Mouse (Mus musculus) heart, embryonic 16.5 days (tissue): ENCODE measurements at regions not wholly inside any gene's neighbourhood (a gene's known extent, or its start where the extent isn't known, plus 50 kb on each side); places are given as distances from the start of the nearest gene placed in this dataset.

Experiments used
- ATAC-seq: fragments of 200-750 bp; cut with Nextera tagmentation; replicated peaks from 2 replicates; pipeline ENCODE4 v1.8.0; 2017; ENCODE audit warnings: moderate number of reproducible peaks; ENCODE audit not compliant: insufficient read depth, low FRiP score; ENCODE audit errors: extremely low read depth
- H3K27ac ChIP-seq: fragments of 300-500 bp; sonication (generic); 2 replicates; pipeline ENCODE4 v1.5.1; 2014; ENCODE audit warnings: mild to moderate bottlenecking, low read length, control low read depth, moderate library complexity
- H3K27me3 ChIP-seq: fragments of 300-500 bp; sonication (generic); 2 replicates; pipeline ENCODE4 v1.6.1; 2014; ENCODE audit warnings: low read length, mixed read lengths; ENCODE audit not compliant: control insufficient read depth, insufficient read depth
- H3K36me3 ChIP-seq: fragments of 300-500 bp; sonication (generic); 2 replicates; pipeline ENCODE4 v1.6.1; 2014; ENCODE audit not compliant: control insufficient read depth, insufficient read depth
- H3K4me1 ChIP-seq: fragments of 300-500 bp; sonication (generic); 2 replicates; pipeline ENCODE4 v1.6.1; 2014; ENCODE audit warnings: low read length, mixed read lengths; ENCODE audit not compliant: control insufficient read depth, insufficient read depth
- H3K4me2 ChIP-seq: fragments of 300-500 bp; sonication (generic); 2 replicates; pipeline ENCODE4 v1.6.1; 2014; ENCODE audit warnings: low read depth, mild to moderate bottlenecking, control low read depth, low read length
- H3K4me3 ChIP-seq: fragments of 300-500 bp; sonication (generic); 2 replicates; pipeline ENCODE4 v1.5.1; 2014; ENCODE audit warnings: mild to moderate bottlenecking, control low read depth, low read length
- H3K9ac ChIP-seq: fragments of 300-500 bp; sonication (generic); 2 replicates; pipeline ENCODE4 v1.6.1; 2014; ENCODE audit warnings: low read length, control low read depth
- H3K9me3 ChIP-seq: fragments of 300-500 bp; sonication (generic); replicated peaks from 2 replicates; pipeline ENCODE4 v1.6.1; 2016; ENCODE audit warnings: low read length; ENCODE audit not compliant: control insufficient read depth
- WGBS: fragments of 180-500 bp; shearing (Covaris S2); extraction: QIAGEN DNeasy Blood & Tissue Kit; methylation state at CpG from one replicate; pipeline ENCODE4 v1.1.7; 2014; 5-methylcytosine and 5-hydroxymethylcytosine counted together

DNA sequence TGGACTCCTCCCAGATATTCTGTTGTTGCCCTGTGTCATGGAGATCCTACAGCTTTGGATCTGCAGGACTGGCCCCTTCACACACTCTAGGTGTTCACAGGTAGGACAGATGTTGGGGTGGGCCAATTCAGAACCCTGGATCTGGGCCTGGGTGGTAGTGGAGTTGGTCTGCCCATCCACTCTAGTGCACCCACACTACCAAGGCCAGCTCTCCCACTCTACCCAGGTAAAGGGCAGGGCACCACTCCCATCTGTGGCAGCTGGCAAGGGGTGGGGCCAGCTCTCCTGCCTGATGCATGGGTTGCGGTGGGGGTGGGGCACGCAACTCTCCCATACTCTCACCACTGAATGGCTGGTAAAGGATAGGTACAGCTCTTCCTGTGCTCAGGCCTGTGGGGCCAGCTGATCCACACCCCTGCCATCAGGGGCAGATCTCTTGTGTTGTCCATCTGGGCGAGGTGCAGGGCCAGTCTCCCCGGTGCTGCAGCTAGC lies 76.5 kb downstream of the Gja1 start:
- Histone ChIP-seq H3K27me3 (no peaks in the 10 kb centered on the region), H3K4me1 (no peaks in the 10 kb centered on the region), H3K9ac (no peak overlapping the region), H3K36me3 (no peaks in the 10 kb centered on the region), H3K4me3 (no peak overlapping the region), H3K27ac (no peak overlapping the region), H3K4me2 (no peak overlapping the region), H3K9me3 (no peaks in the 10 kb centered on the region)
- WGBS, result 84% methylated on average over 4 of the region's 4 CpGs
- no peak for ATAC-seq

DNA sequence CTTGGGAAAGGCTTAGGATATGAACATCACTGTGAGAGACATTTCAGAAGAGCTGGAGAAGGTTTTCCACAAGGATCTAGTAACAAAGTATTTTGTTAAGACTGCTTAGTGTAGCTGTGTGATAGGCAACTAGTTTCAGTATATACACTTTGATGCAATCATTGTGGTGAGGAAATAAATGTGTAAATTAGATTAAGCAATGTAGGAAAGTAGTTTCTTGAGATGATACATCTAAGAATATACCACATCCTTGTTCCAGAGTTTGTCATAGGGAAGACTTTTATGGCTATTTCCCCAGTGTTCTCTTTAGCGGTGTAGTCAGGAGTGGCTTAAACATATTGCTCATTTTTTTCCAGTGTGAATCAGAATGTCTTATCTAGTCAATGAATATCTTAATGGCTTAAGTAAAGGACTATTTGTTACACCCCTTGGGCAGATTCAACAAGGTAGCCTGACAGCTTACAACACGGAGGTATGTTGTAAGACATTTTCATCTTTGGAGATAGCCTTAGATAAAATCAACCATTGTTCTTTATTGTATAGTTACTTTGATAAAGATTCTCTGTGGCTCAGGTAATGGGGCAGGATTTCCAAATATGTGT lies 78.8 kb downstream of the Gja1 start:
- ATAC-seq, result no peak
- peaks cover 4% of the 10 kb centered on the region; the same call in 1 of the 2 replicates for H3K9me3 ChIP-seq
- no peak overlapping the region for H3K4me3 ChIP-seq
- H3K4me1 ChIP-seq, result no peaks in the 10 kb centered on the region
- H3K36me3 ChIP-seq, result no peaks in the 10 kb centered on the region
- H3K27me3 ChIP-seq, result no peaks in the 10 kb centered on the region
- WGBS, result 85% methylated on average over 2 of the region's 2 CpGs
- no peak overlapping the region for H3K4me2 ChIP-seq
- no peak overlapping the region for H3K27ac ChIP-seq
- no peak overlapping the region for H3K9ac ChIP-seq

DNA sequence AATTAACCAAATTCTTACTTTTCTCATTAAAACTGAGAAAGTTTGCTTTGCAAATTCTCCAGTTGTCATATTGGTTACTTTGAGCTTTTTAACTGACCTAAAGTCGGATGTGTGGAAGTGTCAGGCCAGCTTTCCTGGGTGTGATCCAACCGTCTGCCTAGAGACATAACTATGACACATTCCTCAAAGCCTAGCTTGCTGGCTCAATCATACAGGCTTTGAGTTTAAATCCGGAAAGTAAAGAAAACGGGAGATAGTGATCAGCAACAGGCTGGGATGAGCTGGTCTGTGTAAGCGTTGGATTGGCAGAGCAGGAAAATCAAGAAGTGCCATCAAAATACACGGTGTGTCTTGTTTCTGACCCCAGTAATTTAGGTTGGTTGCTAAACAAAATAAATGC lies 91.4 kb downstream of the Gja1 start:
- H3K9ac ChIP-seq, result peak overlapping the region; percentile 64

DNA sequence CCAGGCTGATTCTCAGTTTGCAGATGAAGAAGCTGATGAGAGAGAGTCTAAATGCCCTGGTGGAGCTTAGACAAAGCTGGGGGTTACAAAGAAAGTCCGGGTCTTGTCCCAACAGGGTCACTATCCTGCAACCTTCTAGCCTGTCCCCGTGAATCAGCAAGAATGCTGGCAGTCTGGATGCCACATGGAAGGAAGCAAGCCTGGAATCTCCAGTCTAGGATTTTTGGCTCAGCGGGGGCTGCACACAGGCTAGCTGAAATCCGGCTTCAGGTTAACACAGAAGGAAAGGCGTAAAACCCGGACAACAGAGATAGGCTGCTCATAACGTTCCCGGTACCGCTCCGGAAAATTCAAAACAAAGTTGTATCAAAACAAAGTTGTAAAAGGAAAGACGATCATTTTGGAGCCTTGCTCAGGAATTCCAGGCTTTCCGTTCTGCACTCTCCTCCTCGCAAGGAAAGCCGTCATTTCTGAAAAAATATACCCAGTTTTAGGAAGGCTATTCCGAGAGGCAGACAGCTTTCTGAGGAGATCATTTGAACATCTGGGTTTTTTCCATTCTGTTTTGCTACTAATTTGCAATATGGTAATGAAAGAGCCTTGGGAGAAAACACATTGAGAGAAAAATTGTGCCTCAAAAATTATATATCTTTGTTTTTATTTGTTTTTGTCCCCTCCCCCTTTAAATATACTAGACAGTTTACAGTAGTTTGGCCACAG lies 92.0 kb downstream of the Gja1 start:
- H3K27ac ChIP-seq, result peak overlapping the region; percentile 71
- no peaks in the 10 kb centered on the region for H3K27me3 ChIP-seq
- H3K4me1 ChIP-seq, result peaks cover 11% of the 10 kb centered on the region
- no peaks in the 10 kb centered on the region for H3K36me3 ChIP-seq
- peak overlapping the region; percentile 64 for H3K4me2 ChIP-seq
- peak overlapping the region; percentile 41 for H3K4me3 ChIP-seq
- peak; percentile 67 for ATAC-seq
- no peaks in the 10 kb centered on the region for H3K9me3 ChIP-seq
- 25% methylated on average over 15 of the region's 15 CpGs for WGBS
- peak overlapping the region; percentile 64 for H3K9ac ChIP-seq

More for the DNA sequence above, 91.4 kb downstream of the Gja1 start:
- no peaks in the 10 kb centered on the region for H3K9me3 ChIP-seq
- H3K36me3 ChIP-seq, result no peaks in the 10 kb centered on the region
- 12% methylated on average over 6 of the region's 6 CpGs for WGBS
- peak overlapping the region; percentile 71 for H3K27ac ChIP-seq
- peak; percentile 65 for ATAC-seq
- peak overlapping the region; percentile 41 for H3K4me3 ChIP-seq
- H3K27me3 ChIP-seq, result no peaks in the 10 kb centered on the region
- peak overlapping the region; percentile 64 for H3K4me2 ChIP-seq
- H3K4me1 ChIP-seq, result peaks cover 11% of the 10 kb centered on the region

DNA sequence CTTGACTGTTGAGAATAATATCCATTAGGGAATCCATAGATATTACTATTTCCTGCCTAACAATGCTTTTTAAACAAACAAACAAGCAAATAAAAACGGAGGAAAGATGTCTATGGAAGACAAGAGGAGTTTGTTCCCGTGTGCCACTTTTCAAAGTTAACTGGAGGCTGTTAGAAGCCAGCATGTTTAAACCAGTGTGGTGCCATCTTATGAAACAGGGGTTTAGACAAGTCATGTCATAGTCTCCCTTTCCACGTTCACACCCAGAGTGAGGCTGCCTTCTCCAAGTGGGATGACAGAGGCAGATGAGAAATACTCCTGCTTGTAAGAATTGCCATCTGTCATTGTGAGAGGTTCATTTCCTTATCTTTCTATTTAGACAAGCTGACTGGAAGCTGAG lies 92.8 kb downstream of the Gja1 start:
- no peak for ATAC-seq
- no peak overlapping the region for H3K9ac ChIP-seq
- peaks cover 11% of the 10 kb centered on the region for H3K4me1 ChIP-seq
- H3K27me3 ChIP-seq, result no peaks in the 10 kb centered on the region
- 67% methylated on average over 3 of the region's 3 CpGs for whole genome bisulfite sequencing
- H3K4me3 ChIP-seq, result no peak overlapping the region
- H3K4me2 ChIP-seq, result no peak overlapping the region
- H3K9me3 ChIP-seq, result no peaks in the 10 kb centered on the region
- H3K27ac ChIP-seq, result no peak overlapping the region
- no peaks in the 10 kb centered on the region for H3K36me3 ChIP-seq

DNA sequence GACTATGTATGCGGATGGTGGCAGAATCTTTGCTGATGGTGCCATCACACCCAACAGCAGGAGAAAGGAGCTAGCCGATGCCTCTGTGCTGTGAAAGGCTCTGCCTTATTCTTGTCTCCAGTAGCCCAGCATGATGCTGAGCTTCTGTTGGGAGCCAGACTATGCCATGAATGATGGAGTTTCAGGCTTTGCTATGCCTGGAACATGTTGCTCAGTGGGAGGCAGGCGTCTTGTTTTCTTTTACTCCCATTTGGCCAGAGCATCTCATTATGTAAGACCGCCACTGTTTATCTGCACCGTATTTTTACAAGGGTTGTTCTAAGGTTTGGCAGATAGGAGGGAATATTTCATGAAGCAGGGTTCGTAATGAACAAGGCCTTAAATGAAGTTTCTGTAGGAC lies 97.8 kb downstream of the Gja1 start:
- Histone ChIP-seq H3K9ac (no peak overlapping the region), H3K9me3 (no peaks in the 10 kb centered on the region), H3K27ac (no peak overlapping the region), H3K4me2 (no peak overlapping the region), H3K4me1 (no peaks in the 10 kb centered on the region), H3K36me3 (no peaks in the 10 kb centered on the region), H3K27me3 (no peaks in the 10 kb centered on the region), H3K4me3 (no peak overlapping the region)
- WGBS, result 73% methylated on average over 6 of the region's 6 CpGs
- no peak for ATAC-seq

DNA sequence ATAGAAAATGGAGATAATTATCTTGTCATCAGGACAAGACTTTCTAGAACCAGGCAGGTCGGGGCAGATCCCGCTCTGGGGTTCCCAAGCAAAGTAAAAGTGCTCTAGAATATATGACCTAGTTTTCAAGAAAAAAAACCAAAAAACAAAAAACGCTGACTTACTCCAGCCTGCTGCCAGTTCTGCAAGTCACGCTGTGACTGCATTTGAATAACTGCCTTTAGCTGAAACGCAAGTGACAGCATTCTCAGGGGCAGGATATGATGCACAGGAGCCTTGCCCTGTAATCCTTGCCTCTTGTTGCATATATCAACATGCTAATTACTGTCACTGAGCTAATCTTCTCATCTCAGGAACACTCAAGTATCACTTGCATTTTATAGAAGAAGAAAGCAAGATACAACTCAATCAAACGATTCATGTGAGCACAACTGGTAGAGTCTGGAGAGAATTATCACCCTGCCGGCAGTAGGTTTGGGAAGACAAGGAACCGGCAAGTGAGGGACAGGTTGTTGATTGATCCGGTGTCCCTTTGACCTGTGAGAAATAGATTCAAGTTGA lies 105.1 kb downstream of the Gja1 start:
- ATAC-seq, result no peak
- H3K27ac ChIP-seq, result no peak overlapping the region
- H3K9me3 ChIP-seq, result no peaks in the 10 kb centered on the region
- H3K4me1 ChIP-seq, result peaks cover 3% of the 10 kb centered on the region; the same call in 1 of the 2 replicates
- H3K4me2 ChIP-seq, result no peak overlapping the region
- no peaks in the 10 kb centered on the region for H3K27me3 ChIP-seq
- H3K9ac ChIP-seq, result no peak overlapping the region
- no peak overlapping the region for H3K4me3 ChIP-seq
- 66% methylated on average over 9 of the region's 9 CpGs for WGBS
- no peaks in the 10 kb centered on the region for H3K36me3 ChIP-seq

DNA sequence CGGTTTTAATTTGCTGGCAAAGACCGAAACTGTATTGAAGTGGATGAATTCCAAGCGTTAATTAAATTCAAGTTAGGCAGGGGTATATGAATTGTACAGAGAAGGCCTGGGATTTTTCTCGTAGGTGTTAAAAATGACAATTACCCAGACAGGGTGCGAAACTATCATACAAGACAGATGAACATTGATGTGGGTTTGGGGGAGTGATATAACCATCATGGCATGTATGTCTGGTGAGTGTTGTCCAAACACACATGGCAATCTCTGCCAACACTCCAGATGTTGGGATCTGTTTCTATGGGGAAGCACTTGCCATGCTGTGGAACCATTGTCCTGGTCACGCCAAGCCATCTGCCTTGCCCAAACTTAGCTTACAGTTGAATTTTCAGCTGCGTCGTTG lies 107.8 kb downstream of the Gja1 start:
- Histone ChIP-seq H3K4me2 (no peak overlapping the region), H3K9me3 (no peaks in the 10 kb centered on the region), H3K4me3 (no peak overlapping the region), H3K27me3 (no peaks in the 10 kb centered on the region), H3K36me3 (no peaks in the 10 kb centered on the region), H3K9ac (no peak overlapping the region), H3K4me1 (peaks cover 3% of the 10 kb centered on the region; the same call in 1 of the 2 replicates), H3K27ac (no peak overlapping the region)
- no peak for ATAC-seq
- 87% methylated on average over 8 of the region's 8 CpGs for WGBS

DNA sequence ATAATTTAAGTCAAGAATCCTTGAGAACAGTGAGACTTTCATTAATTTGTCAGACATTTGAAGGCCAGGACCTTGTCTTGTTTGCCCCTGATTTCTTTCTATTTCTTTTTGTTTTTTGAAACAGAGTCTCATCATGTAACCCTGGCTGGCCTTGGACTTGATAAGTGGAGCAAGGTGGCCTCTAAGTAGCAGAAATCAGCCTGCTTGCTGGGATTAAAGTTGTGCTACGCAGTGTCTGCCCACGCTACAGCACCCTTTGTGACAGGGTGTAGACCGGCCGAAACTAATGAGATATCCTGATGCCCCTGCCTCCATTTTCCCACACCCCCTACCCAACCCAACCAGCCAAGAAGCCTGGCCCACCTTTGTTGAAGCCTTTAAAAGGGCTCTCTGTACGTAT lies 108.6 kb downstream of the Gja1 start:
- peaks cover 3% of the 10 kb centered on the region; the same call in 1 of the 2 replicates for H3K4me1 ChIP-seq
- no peaks in the 10 kb centered on the region for H3K9me3 ChIP-seq
- no peak overlapping the region for H3K27ac ChIP-seq
- H3K27me3 ChIP-seq, result no peaks in the 10 kb centered on the region
- no peak overlapping the region for H3K9ac ChIP-seq
- no peak overlapping the region for H3K4me3 ChIP-seq
- no peak for ATAC-seq
- no peak overlapping the region for H3K4me2 ChIP-seq
- H3K36me3 ChIP-seq, result no peaks in the 10 kb centered on the region
- WGBS, result 90% methylated on average over 5 of the region's 5 CpGs
